Mouse (Mus musculus) 3134 (cell line): Measurements from ENCODE around the gene Armh1.

Experiments used
- DNase-seq: peaks from one replicate; pipeline ENCODE4 v3.0.0-alpha.2; 2011; ENCODE audit warnings: low spot score; ENCODE audit not compliant: insufficient read length; ENCODE audit errors: extremely low read depth

Armh1 gene

DNA sequence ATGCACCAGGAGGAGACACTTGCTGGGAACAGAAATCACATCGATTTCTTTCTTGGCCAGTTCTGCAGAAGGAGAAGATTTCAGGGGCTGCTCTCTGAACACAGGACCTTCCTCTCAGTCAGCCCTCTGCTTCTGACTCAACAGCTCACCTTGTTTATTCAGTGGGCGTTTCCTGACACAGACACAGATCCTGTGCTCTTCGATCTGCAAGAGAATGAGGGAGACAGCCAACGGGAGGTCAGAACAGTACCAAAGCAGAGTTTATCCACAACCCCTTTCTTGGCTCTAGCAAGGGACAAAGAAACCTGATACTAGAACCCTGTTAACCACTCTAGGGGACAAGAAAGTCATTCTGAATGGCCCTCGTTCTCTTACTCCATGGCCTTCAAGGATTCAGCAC is 82.0 kb downstream of the Armh1 start:
- DNase-seq, result no peak
